Mouse (Mus musculus): ENCODE data around the gene Fam178b.

GRCm38 (mm10) chr1:36556553-36557456 lies 126.2 kb downstream of the Fam178b start:
- TF ChIP-seq CTCF (IDR thresholded peaks at IDR 0.05; ENCODE audit: low read depth, low read length) (0 out of 2 replicates have a peak, but pooled peaks have one; percentile 10), GATA1 (IDR thresholded peaks at IDR 0.05; ENCODE audit: borderline replicate concordance, low read length) (no peak), POLR2AphosphoS5 (IDR thresholded peaks at IDR 0.05; ENCODE audit: insufficient replicate concordance, low read depth, low read length) (no peak), TAL1 (conservative IDR thresholded peaks at IDR 0.05; ENCODE audit: low read depth, low read length) (no peak), GATA2 (IDR thresholded peaks at IDR 0.05; ENCODE audit: borderline replicate concordance, low read depth, low read length) (no peak)

Measured in G1E (cell line).